Mouse (Mus musculus) ES-Bruce4 (cell line): ENCODE measurements around the gene Stard9.

Experiments used
- CTCF ChIP-seq: IDR thresholded peaks from one replicate; pipeline ENCODE4 v1.8.1; 2011; ENCODE audit warnings: low read depth, low read length
- EP300 ChIP-seq: IDR thresholded peaks from 2 replicates; pipeline ENCODE4 v1.6.1; 2011; ENCODE audit warnings: low read depth, low read length; ENCODE audit not compliant: insufficient read depth
- POLR2A ChIP-seq: IDR thresholded peaks from one replicate; pipeline ENCODE4 v1.8.1; 2011; ENCODE audit warnings: low read length; ENCODE audit not compliant: insufficient read depth

DNA sequence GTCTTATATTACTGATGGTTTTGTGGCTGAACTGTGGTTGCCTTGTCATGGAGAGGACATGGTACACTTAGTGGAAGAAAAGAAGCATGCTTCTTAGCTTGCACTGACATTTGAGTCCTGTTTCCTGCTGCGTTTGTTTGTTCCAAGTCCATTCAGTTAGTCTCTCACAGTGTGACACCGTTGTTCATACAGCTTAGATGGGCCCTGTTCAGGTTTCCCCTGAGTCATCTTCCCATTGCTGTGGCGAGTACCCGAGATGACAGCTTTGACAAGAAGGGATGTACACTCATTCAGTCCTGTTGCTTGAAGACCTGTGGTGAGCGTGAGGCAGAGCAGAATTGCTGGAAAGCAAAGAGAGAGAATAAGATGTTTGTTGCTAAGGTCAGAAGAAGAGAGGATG is 29.6 kb downstream of the Stard9 start:
- TF ChIP-seq CTCF, result no peak
- TF ChIP-seq POLR2A, result no peak
- TF ChIP-seq EP300, result no peak
